Mouse (Mus musculus) heart, postnatal 4 days (tissue): ENCODE measurements at regions not wholly inside any gene's neighbourhood (a gene's known extent, or its start where the extent isn't known, plus 50 kb on each side); places are given as distances from the start of the nearest gene placed in this dataset.

ENCODE experiments used
- DNase-seq: peaks from one replicate; pipeline ENCODE4 v3.0.0; 2021

DNA sequence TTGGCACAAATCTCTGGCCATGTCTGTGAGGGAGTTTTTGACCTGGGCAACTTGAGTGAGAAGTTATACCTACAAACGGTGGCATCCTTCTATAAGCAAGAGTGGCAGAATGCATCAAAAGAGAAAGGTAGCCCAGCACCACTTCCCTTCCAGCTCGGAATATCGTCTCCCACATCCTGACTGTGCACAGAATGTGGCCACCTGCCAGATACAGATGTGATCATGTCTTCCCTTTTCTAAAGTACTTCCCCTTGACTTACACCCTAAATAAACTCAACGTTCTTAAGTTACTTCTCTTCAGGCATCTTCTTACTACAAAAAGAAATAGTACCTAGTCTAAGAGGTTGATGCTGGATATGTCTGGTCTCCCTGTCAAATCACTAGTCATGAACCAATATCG lies 175.2 kb upstream of the 2610001J05Rik start:
- no peak for DNase-seq

DNA sequence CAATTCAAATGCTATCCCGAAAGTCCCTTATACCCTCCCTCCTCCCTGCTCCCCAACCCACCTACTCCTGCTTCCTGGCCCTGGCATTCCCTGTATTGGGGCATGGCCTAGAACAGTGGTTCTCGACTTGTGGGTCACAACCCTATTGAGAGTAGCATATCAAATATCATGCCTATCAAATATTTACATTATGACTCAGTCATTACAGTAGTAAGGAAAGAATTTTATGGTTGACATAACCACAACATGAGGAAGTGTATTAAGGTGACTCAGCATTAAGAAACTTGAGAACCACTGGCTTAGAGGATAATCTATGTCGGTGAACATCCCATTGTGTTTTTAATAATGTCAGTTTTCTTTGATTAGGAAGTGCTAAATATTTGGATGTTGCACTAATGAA lies 173.3 kb upstream of the 2610001J05Rik start:
- no peak for DNase-seq

DNA sequence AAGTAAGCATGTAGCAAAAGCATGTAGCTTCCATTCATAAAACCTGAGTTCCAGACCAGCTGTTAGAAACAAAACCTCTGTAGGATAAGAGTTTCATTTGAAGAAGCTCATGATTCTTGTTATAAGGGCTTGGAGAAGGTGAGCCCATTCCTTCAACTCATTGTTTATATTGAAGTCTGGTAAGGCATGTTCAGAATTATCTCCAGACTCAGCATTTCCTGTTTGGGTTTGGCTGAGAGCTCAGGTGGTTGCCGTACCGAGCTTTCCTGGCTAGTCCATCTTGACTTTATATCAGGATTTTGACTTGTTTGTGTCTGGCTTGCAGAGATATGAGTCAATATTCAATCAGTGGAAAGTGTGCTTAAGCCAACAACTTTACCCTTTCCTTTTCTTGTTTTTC lies 154.6 kb upstream of the 2610001J05Rik start:
- DNase-seq, result no peak

DNA sequence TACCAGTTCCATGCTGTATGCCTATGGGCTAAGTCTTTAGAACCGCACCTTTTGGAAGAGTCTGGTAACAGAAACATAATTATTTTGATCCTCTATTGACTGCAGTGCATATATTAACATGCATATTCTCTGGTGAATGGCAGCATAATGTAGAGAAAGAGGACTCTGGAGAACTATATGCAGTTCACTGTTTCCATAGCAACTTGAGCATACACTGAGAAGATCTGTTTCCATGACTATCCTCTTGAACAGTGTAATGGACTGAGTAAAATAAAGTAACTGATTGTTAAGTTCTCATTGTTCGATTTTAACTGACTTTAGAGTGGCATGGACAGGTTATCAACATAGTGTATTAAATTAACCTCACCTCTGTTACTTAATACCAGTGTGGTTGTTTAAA lies 147.6 kb upstream of the 2610001J05Rik start:
- no peak for DNase-seq

DNA sequence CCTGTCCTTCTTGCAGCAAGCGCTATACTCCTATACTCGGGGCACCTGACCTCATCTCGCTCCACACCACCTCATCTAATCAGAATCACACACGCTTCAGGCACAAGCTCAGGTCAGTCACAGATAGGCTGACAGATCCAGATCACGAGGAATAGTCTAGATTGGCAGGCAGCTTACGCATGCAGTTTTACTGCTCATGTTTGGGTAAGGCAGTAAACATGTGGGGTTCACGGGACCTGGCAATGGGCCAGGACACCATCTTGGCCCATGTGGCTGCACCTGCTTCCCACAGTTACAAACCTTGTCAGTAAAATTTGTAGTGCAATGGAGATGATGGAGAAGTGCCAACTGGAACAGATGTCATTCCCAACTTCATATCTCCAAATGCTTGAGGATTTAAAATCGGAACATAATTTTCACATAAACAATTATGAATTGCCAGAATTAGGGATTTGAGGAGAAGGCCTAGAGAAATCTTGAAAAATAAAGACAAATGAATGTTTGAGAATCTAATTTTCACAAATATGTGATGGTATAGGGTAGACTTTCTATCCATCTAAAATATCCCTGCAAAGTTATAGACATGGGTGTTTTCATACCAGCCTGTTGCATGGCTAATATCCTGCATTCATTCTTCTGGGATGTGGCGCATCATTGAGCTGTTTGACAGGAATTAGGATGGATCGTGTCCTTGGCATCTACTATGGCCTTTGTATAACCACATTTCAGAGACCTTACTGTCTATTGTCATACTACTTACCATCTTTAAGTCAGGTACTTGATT lies 111.5 kb upstream of the 2610001J05Rik start:
- no peak for DNase-seq

DNA sequence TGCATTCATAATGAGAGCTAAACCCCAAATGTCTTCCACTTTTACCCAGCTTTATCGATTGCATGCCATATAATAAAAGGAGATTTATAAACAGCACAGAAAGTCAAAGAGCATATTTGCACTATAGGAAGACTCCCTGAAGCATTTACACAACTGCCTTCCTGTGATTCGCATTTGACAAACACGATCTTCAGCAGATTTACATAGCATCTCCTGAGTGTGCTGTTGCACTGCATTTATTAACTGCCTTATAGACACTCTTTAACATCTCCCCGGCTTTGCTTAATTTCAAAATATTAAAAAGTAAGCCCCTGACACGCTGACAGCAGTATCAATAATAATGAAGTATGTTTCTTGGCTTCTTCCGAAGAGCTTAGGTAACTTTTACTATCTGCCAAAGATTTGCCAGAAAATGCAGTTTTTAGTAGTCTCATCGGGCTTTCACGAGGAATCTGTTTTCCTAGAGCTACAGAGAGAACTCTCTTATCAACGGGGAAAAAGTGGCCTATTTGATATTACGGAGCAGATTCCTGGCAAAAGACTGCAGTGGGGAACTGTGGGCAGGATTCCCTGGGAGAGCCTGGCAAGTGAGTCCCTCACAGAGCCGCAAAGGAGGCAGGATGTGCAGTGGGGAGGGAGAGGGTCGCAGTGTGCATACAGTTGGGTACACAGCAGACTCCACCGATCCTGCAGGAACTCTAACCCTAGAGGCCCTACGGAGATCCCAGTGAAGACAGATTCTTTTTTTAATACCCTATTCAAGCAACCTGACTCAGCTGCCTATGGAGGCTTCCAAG lies 103.6 kb upstream of the 2610001J05Rik start:
- DNase-seq, result no peak

DNA sequence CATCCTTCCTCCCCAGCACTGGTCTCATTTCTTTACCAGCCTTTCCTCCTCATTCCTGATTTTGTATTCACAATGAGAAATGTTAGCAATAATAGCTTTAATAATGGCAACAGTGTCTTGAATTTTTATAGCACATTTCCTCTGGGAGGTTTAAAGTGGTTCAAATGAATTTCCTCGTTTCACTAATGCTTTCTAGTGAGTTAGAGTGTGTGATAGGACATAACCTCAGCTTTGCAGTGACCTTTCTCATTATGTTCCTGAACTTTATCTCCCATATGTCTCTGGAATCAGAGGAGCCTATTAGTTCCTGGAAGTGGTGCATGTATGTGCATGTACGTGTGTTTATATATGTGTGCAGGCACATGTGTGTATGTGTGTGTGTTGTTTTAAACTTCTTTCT lies 93.2 kb upstream of the 2610001J05Rik start:
- DNase-seq, result no peak

DNA sequence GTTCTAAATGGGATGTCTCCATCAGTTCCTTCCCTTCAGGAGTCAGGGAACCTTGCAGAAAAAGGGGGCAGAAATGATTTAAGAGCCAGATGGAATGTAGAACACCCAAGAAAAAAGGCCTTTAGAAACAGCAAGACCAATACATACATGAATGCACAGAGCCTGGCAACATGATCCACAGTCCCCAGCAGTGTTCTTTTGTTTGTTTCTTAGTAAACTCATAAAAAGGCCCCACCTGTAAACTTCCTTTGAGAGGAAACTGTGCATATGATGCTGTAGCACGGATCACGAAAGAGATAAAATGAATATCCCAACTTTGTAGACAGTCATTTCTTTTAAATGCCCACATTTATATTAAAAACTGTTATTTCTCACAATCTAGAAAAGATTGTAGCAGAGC lies 92.7 kb upstream of the 2610001J05Rik start:
- no peak for DNase-seq

DNA sequence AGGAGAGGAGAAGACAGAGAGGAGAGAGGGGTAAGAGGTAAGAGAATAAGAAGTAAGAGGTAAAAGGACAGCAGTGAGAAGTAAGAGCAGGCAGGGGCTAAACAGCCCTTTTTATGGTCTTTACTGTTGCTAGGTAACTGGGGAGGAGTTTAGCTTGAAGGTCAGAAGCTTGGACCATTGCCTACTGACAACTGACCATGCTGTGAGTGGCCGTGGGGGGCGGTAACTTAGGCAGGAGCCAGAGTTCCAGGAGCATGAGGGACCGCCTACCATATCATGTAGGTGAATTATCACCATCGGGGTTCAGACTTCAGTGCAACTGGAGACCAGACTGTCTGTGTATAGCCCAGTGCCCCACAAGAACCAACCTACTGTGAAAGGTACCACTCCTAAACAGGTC lies 78.3 kb upstream of the 2610001J05Rik start:
- DNase-seq, result no peak

DNA sequence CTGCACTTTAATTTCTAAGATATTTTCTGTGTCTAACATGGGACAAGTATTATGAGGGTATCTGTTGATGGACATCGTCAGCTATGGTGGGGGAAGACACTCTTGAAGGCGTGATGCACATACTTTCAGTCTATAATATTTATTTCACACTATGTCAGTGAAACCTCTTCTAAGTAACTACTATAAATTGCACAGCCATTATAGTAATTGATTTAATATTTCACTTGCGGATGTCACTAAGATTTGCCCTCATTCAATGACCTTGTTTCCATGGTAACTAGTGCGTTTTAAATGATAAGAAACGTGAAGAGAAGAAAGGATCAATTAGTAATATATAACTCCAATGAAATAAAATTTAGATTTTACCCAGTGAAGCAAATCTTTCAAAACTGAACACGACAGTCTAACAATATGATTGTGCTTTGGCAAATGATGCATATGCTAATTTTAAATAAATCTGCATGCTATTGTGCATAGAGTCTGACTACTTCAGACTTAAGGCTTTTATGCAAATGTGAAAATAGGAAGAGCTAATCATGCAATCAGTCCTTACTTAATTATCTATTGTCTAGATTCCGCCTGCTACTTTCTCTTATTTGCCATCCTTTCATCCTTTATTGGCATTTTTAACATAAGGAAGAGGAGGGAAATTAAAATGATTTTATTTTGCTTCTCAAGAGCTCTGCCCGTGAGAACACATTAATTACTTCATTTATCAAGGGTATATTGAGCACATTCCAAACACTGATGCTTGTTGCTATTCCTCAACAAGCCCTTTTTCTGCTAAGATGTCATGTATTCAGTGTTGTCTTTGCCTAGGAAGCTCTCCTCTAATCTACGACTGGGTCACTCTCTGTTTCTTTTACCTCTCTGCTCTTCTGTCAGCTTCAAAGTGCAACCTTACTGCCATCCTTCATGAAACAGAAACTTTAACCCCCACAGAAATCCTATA lies 49.8 kb upstream of the 2610001J05Rik start:
- no peak for DNase-seq
